Mouse (Mus musculus): ENCODE measurements at regions not wholly inside any gene's neighbourhood (a gene's known extent, or its start where the extent isn't known, plus 50 kb on each side); places are given as distances from the start of the nearest gene placed in this dataset.
"Not testable (repeated sequence)": the region's sequence is repeated elsewhere in the genome, so short reads cannot be mapped to it uniquely, and the experiment has no call there.

- H3K9ac ChIP-seq (ENCODE audit: control insufficient read depth, low read depth, low read length, poor library complexity, severe bottlenecking); H3K9me3 ChIP-seq (replicated peaks; ENCODE audit: insufficient read depth, low read length); H3K79me2 ChIP-seq (ENCODE audit: control insufficient read depth, insufficient read depth, low read length, poor library complexity); H3K4me3 ChIP-seq (ENCODE audit: control insufficient read depth in 1 of 2, insufficient read depth in 1 of 2, low read depth in 2 of 2, low read length in 2 of 2); H3K27me3 ChIP-seq (ENCODE audit: control insufficient read depth in 1 of 2, insufficient read depth in 2 of 2, low read length in 2 of 2); H3K27ac ChIP-seq (ENCODE audit: control insufficient read depth, low read depth, low read length); DNase-seq (ENCODE audit: low read depth, low spot score): not testable (repeated sequence)
- Histone ChIP-seq H3K4me1 (ENCODE audit: control insufficient read depth in 1 of 2, insufficient read depth in 2 of 2, low read length in 2 of 2) (peaks cover 50 to 55% of the 10 kb centered on the region in 2 experiments), H3K36me3 (ENCODE audit: control insufficient read depth in 1 of 2, insufficient read depth in 2 of 2, low read length in 2 of 2) (peaks cover 0 to 58% of the 10 kb centered on the region in 2 experiments; a peak in 2 of 4 replicates)
Measured at GRCm38 (mm10) chr12:79982497-79982896, 130.3 kb downstream of the Zfp36l1 start.

GRCm38 (mm10) chr12:79980711-79981110 lies 132.1 kb downstream of the Zfp36l1 start:
- Histone ChIP-seq H3K79me2 (ENCODE audit: control insufficient read depth, insufficient read depth, low read length, poor library complexity) (no peaks in the 10 kb centered on the region), H3K9ac (ENCODE audit: control insufficient read depth, low read depth, low read length, poor library complexity, severe bottlenecking) (no peak overlapping the region), H3K9me3 (replicated peaks; ENCODE audit: insufficient read depth, low read length) (no peaks in the 10 kb centered on the region), H3K4me1 (ENCODE audit: control insufficient read depth in 1 of 2, insufficient read depth in 2 of 2, low read length in 2 of 2) (peaks cover 35 to 42% of the 10 kb centered on the region in 2 experiments), H3K36me3 (ENCODE audit: control insufficient read depth in 1 of 2, insufficient read depth in 2 of 2, low read length in 2 of 2) (peaks cover 0 to 42% of the 10 kb centered on the region in 2 experiments; a peak in 2 of 4 replicates), H3K27ac (ENCODE audit: control insufficient read depth, low read depth, low read length) (peak overlapping the region; percentile 26; the same call in 1 of the 2 replicates), H3K27me3 (ENCODE audit: control insufficient read depth in 1 of 2, insufficient read depth in 2 of 2, low read length in 2 of 2) (no peaks in the 10 kb centered on the region), H3K4me3 (ENCODE audit: control insufficient read depth in 1 of 2, insufficient read depth in 1 of 2, low read depth in 2 of 2, low read length in 2 of 2) (no peak overlapping the region; a peak in 1 of 4 replicates)
- TF ChIP-seq POLR2AphosphoS2 (IDR thresholded peaks at IDR 0.05; ENCODE audit: low read length): no peak
- no peak for TF ChIP-seq ZMIZ1 (IDR thresholded peaks at IDR 0.05; ENCODE audit: low read depth, low read length)
- no peak for TF ChIP-seq MYC (IDR thresholded peaks at IDR 0.05; ENCODE audit: low read depth, low read length)
- peak; percentile 49; the same call in 1 of the 2 replicates for TF ChIP-seq MYB (IDR thresholded peaks at IDR 0.05; ENCODE audit: low read depth, low read length)
- peak; percentile 55 for TF ChIP-seq GATA1 (IDR thresholded peaks at IDR 0.05; ENCODE audit: low read depth, low read length)
- no peak for TF ChIP-seq SIN3A (IDR thresholded peaks at IDR 0.05; ENCODE audit: low read length)
- no peak for TF ChIP-seq POLR2A (IDR thresholded peaks at IDR 0.05; ENCODE audit: control insufficient read depth in 1 of 2, insufficient read depth in 1 of 2, low read depth in 1 of 2, low read length in 2 of 2, poor library complexity in 1 of 2)
- TF ChIP-seq EP300 (IDR thresholded peaks at IDR 0.05; ENCODE audit: low read depth in 1 of 2, low read length in 2 of 2): peak; percentile 47 to 56; a peak in 2 of 4 replicates
- no peak for TF ChIP-seq MAX (IDR thresholded peaks at IDR 0.05; ENCODE audit: low read length)
- TF ChIP-seq UBTF (IDR thresholded peaks at IDR 0.05; ENCODE audit: borderline replicate concordance, insufficient read depth, low read depth, low read length): no peak
- TF ChIP-seq KAT2A (conservative IDR thresholded peaks at IDR 0.05; ENCODE audit: low read depth, low read length): no peak
- no peak for TF ChIP-seq MAZ (IDR thresholded peaks at IDR 0.05; ENCODE audit: low read depth, low read length)
- TF ChIP-seq MEF2A (IDR thresholded peaks at IDR 0.05; ENCODE audit: extremely low read depth, insufficient replicate concordance, low read depth, low read length, poor library complexity, severe bottlenecking): no peak
- peak; percentile 81 for TF ChIP-seq ZNF384 (IDR thresholded peaks at IDR 0.05; ENCODE audit: low read depth, low read length)
- peak; percentile 66; the same call in 1 of the 2 replicates for TF ChIP-seq ETS1 (IDR thresholded peaks at IDR 0.05; ENCODE audit: low read depth, low read length)
- no peak for TF ChIP-seq CTCF (IDR thresholded peaks at IDR 0.05 in 2 of 3, conservative IDR thresholded peaks at IDR 0.05 in 1 of 3; ENCODE audit: control insufficient read depth in 1 of 3, insufficient read depth in 1 of 3, low read depth in 2 of 3, low read length in 3 of 3, poor library complexity in 1 of 3, severe bottlenecking in 1 of 3)
- TF ChIP-seq GABPA (IDR thresholded peaks at IDR 0.05; ENCODE audit: low read depth, low read length): no peak
- TF ChIP-seq TCF12 (IDR thresholded peaks at IDR 0.05; ENCODE audit: low read depth, low read length): peak; percentile 50; the same call in 1 of the 2 replicates
- DNase-seq (ENCODE audit: low read depth, low spot score): no peak
